Mouse (Mus musculus): ENCODE measurements around the gene Acvr1b. TPM values are rescaled to one million over a fixed set of nuclear protein-coding genes. Genes with fewer than 3 reads are reported as not detected.
A peak's percentile ranks its signal among the peaks of the same experiment; 100 is the strongest.

Gene Acvr1b
- 22.6 and 22.8 TPM in 2 replicates for polyA plus RNA-seq (2015; fragmentation: Nextera tagmentation; extraction: Ambion mirVana)

DNA sequence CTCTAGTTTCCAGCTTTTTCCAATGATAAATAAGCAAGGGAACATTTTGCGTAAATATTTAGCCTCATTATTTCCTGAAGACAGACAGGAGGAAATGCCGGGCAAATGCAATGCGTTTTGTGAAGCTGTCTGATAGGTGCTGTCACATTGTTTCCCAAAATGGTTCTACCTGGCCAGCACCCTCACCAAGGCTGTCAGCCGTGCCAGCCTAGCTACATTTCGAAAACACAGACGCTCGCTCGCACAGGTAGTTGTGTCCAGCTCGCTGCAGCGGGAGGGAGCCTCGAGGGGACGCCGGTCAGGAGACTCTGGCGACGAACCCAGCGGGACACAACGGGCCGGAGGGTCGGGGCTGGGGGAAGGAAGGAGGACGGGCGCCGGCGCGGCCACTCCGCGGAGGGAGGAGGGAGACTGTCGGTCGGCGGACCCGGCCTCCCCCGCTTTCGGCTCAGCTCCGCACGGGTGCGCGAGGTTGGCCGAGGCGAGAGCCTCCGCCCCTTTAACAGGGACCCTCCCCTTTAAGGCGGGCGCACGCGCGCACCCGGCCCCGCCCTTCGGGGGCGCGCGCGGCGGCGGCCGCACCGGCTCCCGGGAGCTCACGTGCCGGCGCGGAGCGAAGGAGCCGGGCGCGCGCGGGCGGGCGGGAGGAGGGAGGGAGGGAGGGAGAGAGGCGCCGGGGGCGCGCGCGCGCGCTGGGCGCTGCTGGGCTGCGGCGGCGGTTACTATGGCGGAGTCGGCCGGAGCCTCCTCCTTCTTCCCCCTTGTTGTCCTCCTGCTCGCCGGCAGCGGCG lies at the start of gene Acvr1b:
Gene Acvr1b, plus strand, starts transcription at position 647 of the 791 bp plus-strand sequence.
- WGBS, result under 1% methylated on average over 49 of the region's 87 CpGs
- H3K4me3 ChIP-seq, result peak within 1 kb of the TSS; percentile 79

GRCm38 (mm10) chr15:101125561-101125960 lies 48.3 kb upstream of the Acvr1b start:
- 92% methylated on average over 6 of the region's 6 CpGs for WGBS
- H3K4me3 ChIP-seq, result no peak overlapping the region
- no peak for ATAC-seq (replicated peaks)
- no peak overlapping the region for H3K4me2 ChIP-seq (replicated peaks)
- H3K27ac ChIP-seq (replicated peaks), result no peak overlapping the region
- peaks cover 31% of the 10 kb centered on the region for H3K27me3 ChIP-seq
- no peak overlapping the region for H3K9ac ChIP-seq (replicated peaks)
- no peaks in the 10 kb centered on the region for H3K36me3 ChIP-seq
- H3K4me1 ChIP-seq, result peaks cover 5% of the 10 kb centered on the region
- H3K9me3 ChIP-seq, result no peaks in the 10 kb centered on the region

More for the DNA sequence above, at the start of gene Acvr1b:
- Histone ChIP-seq H3K9me3 (no peaks in the 10 kb centered on the region), H3K9ac (replicated peaks) (peak within 1 kb of the TSS; percentile 96), H3K27ac (replicated peaks) (peak within 1 kb of the TSS; percentile 85), H3K4me2 (replicated peaks) (peak within 1 kb of the TSS; percentile 66), H3K27me3 (no peaks in the 10 kb centered on the region), H3K4me1 (peaks cover 37% of the 10 kb centered on the region), H3K36me3 (no peaks in the 10 kb centered on the region)
- peak; percentile 88 for ATAC-seq (replicated peaks)

- Histone ChIP-seq H3K27ac (replicated peaks) (no peak overlapping the region), H3K27me3 (peaks cover 31% of the 10 kb centered on the region), H3K9me3 (no peaks in the 10 kb centered on the region), H3K4me1 (peaks cover 8% of the 10 kb centered on the region), H3K36me3 (no peaks in the 10 kb centered on the region), H3K9ac (replicated peaks) (no peak overlapping the region), H3K4me3 (no peak overlapping the region), H3K4me2 (replicated peaks) (no peak overlapping the region)
- ATAC-seq (replicated peaks), result no peak
- 77% methylated on average over 12 of the region's 12 CpGs for WGBS
These were observed 46.9 kb upstream of the Acvr1b start for GRCm38 (mm10) chr15:101126876-101127544.

- peak within 1 kb of the TSS; percentile 16 for H3K4me3 ChIP-seq
- no peaks in the 10 kb centered on the region for H3K36me3 ChIP-seq
- H3K9ac ChIP-seq (replicated peaks), result no peak within 1 kb of the TSS; the same call in 1 of the 2 replicates
- H3K9me3 ChIP-seq, result no peaks in the 10 kb centered on the region
- H3K27ac ChIP-seq (replicated peaks), result no peak within 1 kb of the TSS
- no peak for ATAC-seq (replicated peaks)
- H3K4me2 ChIP-seq (replicated peaks), result peak within 1 kb of the TSS; percentile 24
- H3K4me1 ChIP-seq, result peaks cover 9% of the 10 kb centered on the region
- WGBS, result 4% methylated on average over 46 of the region's 46 CpGs
- H3K27me3 ChIP-seq, result peaks cover 31% of the 10 kb centered on the region
These were observed 45.4 kb upstream of the Acvr1b start, which contains the start of gene Acvrl1 for GRCm38 (mm10) chr15:101128181-101129089. Acvrl1 (plus strand) TSS chr15:101128522.

GRCm38 (mm10) chr15:101129412-101129811 lies 44.5 kb upstream of the Acvr1b start:
- Histone ChIP-seq H3K4me1 (peaks cover 9% of the 10 kb centered on the region), H3K27ac (replicated peaks) (no peak overlapping the region), H3K27me3 (peaks cover 31% of the 10 kb centered on the region), H3K9ac (replicated peaks) (no peak overlapping the region), H3K36me3 (no peaks in the 10 kb centered on the region), H3K4me3 (no peak overlapping the region), H3K4me2 (replicated peaks) (no peak overlapping the region), H3K9me3 (no peaks in the 10 kb centered on the region)
- 40% methylated on average over 5 of the region's 5 CpGs for WGBS
- no peak for ATAC-seq (replicated peaks)

DNA sequence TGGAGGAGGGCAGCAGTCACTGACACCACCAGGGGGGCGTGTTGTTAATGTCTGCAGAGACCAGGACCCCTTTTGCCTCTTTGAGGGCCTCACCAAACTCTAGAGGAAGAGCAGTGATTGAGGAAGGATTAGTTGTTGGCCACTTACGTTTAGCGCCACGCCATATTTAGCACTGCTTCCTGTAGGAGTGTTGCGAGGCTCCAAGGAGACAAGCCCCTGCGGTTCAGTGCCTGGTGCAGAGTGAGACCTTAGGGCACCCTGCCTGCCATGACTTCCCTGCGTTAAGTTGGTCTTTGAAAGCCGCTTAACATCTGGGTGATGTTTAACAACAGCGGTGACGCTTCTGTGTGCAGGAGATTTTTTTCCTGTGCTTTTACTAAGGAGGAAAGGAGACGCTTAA lies 42.4 kb upstream of the Acvr1b start:
- Histone ChIP-seq H3K27me3 (peaks cover 31% of the 10 kb centered on the region), H3K4me3 (no peak overlapping the region), H3K9me3 (no peaks in the 10 kb centered on the region), H3K27ac (replicated peaks) (no peak overlapping the region), H3K4me1 (peaks cover 9% of the 10 kb centered on the region), H3K4me2 (replicated peaks) (no peak overlapping the region), H3K9ac (replicated peaks) (no peak overlapping the region), H3K36me3 (no peaks in the 10 kb centered on the region)
- ATAC-seq (replicated peaks), result no peak
- WGBS, result 55% methylated on average over 11 of the region's 11 CpGs

DNA sequence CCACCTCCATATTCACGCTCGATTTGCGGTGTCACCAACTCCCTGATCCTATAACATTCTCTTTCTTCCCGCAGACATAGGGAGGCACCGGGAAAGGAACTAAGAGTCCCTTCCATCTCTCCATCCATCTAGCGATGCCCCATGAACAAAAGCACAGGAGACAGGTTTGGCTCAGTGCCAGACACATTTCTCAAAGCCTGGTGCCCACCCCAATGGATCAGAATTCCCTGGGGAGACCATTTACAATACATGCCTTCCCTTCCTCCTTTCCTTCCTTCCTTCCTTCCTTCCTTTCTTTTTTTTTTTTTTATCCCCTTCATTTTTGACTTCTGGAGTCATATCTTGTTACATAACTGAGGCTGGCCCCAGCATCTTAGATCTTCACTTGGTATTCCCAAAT lies 41.8 kb upstream of the Acvr1b start:
- no peak overlapping the region for H3K9ac ChIP-seq (replicated peaks)
- H3K4me2 ChIP-seq (replicated peaks), result no peak overlapping the region
- ATAC-seq (replicated peaks), result no peak
- H3K9me3 ChIP-seq, result no peaks in the 10 kb centered on the region
- peaks cover 9% of the 10 kb centered on the region for H3K4me1 ChIP-seq
- H3K27ac ChIP-seq (replicated peaks), result no peak overlapping the region
- no peak overlapping the region for H3K4me3 ChIP-seq
- H3K36me3 ChIP-seq, result no peaks in the 10 kb centered on the region
- peaks cover 30% of the 10 kb centered on the region for H3K27me3 ChIP-seq
- 47% methylated on average over 6 of the region's 6 CpGs for WGBS

DNA sequence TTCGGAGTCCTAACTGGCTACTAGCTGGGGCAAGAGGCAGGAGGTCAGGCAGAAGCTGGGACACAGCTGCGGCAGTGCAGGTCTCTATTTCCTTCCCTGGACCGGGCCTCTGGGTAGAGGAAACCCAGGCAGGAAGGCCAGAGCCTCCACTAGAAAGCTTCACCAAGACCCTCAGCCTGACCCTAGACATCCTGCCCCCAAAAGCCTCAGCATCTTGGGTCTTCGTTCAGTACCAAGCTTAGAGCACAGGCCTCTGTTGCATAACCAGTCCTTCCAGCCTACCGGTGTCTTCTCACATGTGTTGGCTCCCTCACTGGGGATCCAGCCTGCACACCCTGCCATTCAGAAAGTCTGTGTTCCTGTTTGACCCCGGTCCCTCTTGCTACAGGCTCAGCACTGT lies 41.1 kb upstream of the Acvr1b start:
- H3K36me3 ChIP-seq, result no peaks in the 10 kb centered on the region
- H3K4me1 ChIP-seq, result peaks cover 9% of the 10 kb centered on the region
- no peak overlapping the region for H3K27ac ChIP-seq (replicated peaks)
- 85% methylated on average over 6 of the region's 6 CpGs for WGBS
- peaks cover 24% of the 10 kb centered on the region for H3K27me3 ChIP-seq
- H3K4me3 ChIP-seq, result no peak overlapping the region
- no peaks in the 10 kb centered on the region for H3K9me3 ChIP-seq
- H3K4me2 ChIP-seq (replicated peaks), result no peak overlapping the region
- ATAC-seq (replicated peaks), result no peak
- no peak overlapping the region for H3K9ac ChIP-seq (replicated peaks)

- 31% methylated on average over 15 of the region's 15 CpGs for WGBS
- no peak overlapping the region for H3K4me2 ChIP-seq (replicated peaks)
- no peak overlapping the region for H3K4me3 ChIP-seq
- H3K9me3 ChIP-seq, result no peaks in the 10 kb centered on the region
- H3K4me1 ChIP-seq, result peaks cover 3% of the 10 kb centered on the region; the same call in 1 of the 2 replicates
- no peak overlapping the region for H3K27ac ChIP-seq (replicated peaks)
- H3K9ac ChIP-seq (replicated peaks), result no peak overlapping the region
- 0 out of 2 replicates have a peak, but pooled peaks have one; percentile 13 for ATAC-seq (replicated peaks)
- peaks cover 12% of the 10 kb centered on the region for H3K27me3 ChIP-seq
- H3K36me3 ChIP-seq, result no peaks in the 10 kb centered on the region
These were observed 39.7 kb upstream of the Acvr1b start for GRCm38 (mm10) chr15:101133993-101134704.

DNA sequence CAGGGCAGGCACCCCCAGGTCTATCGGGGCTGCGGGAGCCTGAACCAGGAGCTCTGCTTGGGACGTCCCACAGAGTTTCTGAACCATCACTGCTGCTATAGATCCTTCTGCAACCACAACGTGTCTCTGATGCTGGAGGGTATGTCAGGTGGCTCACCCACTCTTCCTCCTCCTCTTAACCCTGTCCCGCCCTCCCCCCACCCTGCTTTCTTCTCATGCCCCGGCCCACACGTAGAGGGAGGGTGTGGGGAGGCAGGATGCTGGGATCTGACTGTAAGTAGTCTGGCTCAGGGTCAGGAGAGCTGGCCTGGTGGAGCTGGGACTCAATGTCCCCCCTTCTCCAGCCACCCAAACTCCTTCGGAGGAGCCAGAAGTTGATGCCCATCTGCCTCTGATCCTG lies 38.5 kb upstream of the Acvr1b start:
- Histone ChIP-seq H3K9ac (replicated peaks) (no peak overlapping the region), H3K27ac (replicated peaks) (no peak overlapping the region), H3K4me3 (no peak overlapping the region), H3K36me3 (no peaks in the 10 kb centered on the region), H3K4me2 (replicated peaks) (no peak overlapping the region; the same call in 1 of the 2 replicates), H3K9me3 (no peaks in the 10 kb centered on the region), H3K27me3 (no peaks in the 10 kb centered on the region), H3K4me1 (peaks cover 15% of the 10 kb centered on the region)
- 73% methylated on average over 8 of the region's 8 CpGs for WGBS
- no peak for ATAC-seq (replicated peaks)

GRCm38 (mm10) chr15:101137455-101137854 lies 36.4 kb upstream of the Acvr1b start:
- Histone ChIP-seq H3K27ac (replicated peaks) (no peak overlapping the region), H3K4me3 (no peak overlapping the region), H3K36me3 (no peaks in the 10 kb centered on the region), H3K4me2 (replicated peaks) (no peak overlapping the region), H3K9ac (replicated peaks) (no peak overlapping the region), H3K4me1 (peaks cover 18% of the 10 kb centered on the region), H3K9me3 (no peaks in the 10 kb centered on the region), H3K27me3 (no peaks in the 10 kb centered on the region)
- 84% methylated on average over 11 of the region's 11 CpGs for WGBS
- no peak for ATAC-seq (replicated peaks)
